Mouse (Mus musculus) hindbrain, postnatal 0 days (tissue): Measurements from ENCODE around the gene Rgp1. TPM values are rescaled to one million over a fixed set of nuclear protein-coding genes. Genes with fewer than 3 reads are reported as not detected.
"Not testable (repeated sequence)": the region's sequence is repeated elsewhere in the genome, so short reads cannot be mapped to it uniquely, and the experiment has no call there.

Source experiments
- ATAC-seq: fragments of 200-750 bp; cut with Nextera tagmentation; 2 replicates; pipeline ENCODE4 v1.8.0; 2017; ENCODE audit warnings: mild to moderate bottlenecking, moderate TSS enrichment, moderate library complexity
- DNase-seq: peaks from one replicate; pipeline ENCODE4 v3.0.0-alpha.2; 2015; ENCODE audit warnings: low spot score
- H3K27ac ChIP-seq: fragments of 300-500 bp; sonication (generic); 2 replicates; pipeline ENCODE4 v1.5.1; 2014; ENCODE audit warnings: mild to moderate bottlenecking
- H3K27me3 ChIP-seq: fragments of 300-500 bp; sonication (generic); 2 replicates; pipeline ENCODE4 v1.6.1; 2014; ENCODE audit warnings: low read length, mixed read lengths; ENCODE audit not compliant: insufficient read depth
- H3K36me3 ChIP-seq: fragments of 300-500 bp; sonication (generic); 2 replicates; pipeline ENCODE4 v1.6.1; 2014; ENCODE audit warnings: low read length, mixed read lengths; ENCODE audit not compliant: insufficient read depth
- H3K4me1 ChIP-seq: fragments of 300-500 bp; sonication (generic); 2 replicates; pipeline ENCODE4 v1.6.1; 2014; ENCODE audit warnings: antibody characterized with exemption, low read length, mixed read lengths; ENCODE audit not compliant: insufficient read depth
- H3K4me2 ChIP-seq: fragments of 300-500 bp; sonication (generic); 2 replicates; pipeline ENCODE4 v1.6.1; 2014; ENCODE audit warnings: low read depth, mild to moderate bottlenecking, low read length, moderate library complexity, mixed read lengths
- H3K4me3 ChIP-seq: fragments of 300-500 bp; sonication (generic); 2 replicates; pipeline ENCODE4 v1.5.1; 2014; ENCODE audit warnings: low read length
- H3K9ac ChIP-seq: fragments of 300-500 bp; sonication (generic); replicated peaks from 2 replicates; pipeline ENCODE4 v1.6.1; 2014; ENCODE audit warnings: mild to moderate bottlenecking, low read length, moderate library complexity, mixed read lengths
- H3K9me3 ChIP-seq: fragments of 300-500 bp; sonication (generic); 2 replicates; pipeline ENCODE4 v1.6.1; 2016; ENCODE audit warnings: low read length, mixed read lengths
- CTCF ChIP-seq: IDR thresholded peaks from 2 replicates; pipeline ENCODE4 v1.5.1; 2016; ENCODE audit warnings: antibody characterized with exemption, control low read depth, low read depth
- WGBS: fragments of 180-500 bp; shearing (Covaris S2); extraction: QIAGEN DNeasy Blood & Tissue Kit; methylation state at CpG from one replicate; pipeline ENCODE4 v1.1.7; 2014; 5-methylcytosine and 5-hydroxymethylcytosine counted together
- polyA plus RNA-seq: library from polyadenylated mRNA; unstranded; fragments of >200 nt; fragmentation: Nextera tagmentation; extraction: Ambion mirVana; gene quantifications from 2 replicates; pipeline ENCODE4 v1.2.1, GENCODE M21; 2015
- total RNA-seq: library from RNA; depleted of rRNA; stranded (reverse); fragments of >200 nt; gene quantifications from 2 replicates; pipeline ENCODE4 v1.2.3, GENCODE M21; 2014

The Rgp1 gene
- total and polyA plus RNA-seq, 2 experiments from 2014 or later: 13.5 to 31.2 TPM

DNA sequence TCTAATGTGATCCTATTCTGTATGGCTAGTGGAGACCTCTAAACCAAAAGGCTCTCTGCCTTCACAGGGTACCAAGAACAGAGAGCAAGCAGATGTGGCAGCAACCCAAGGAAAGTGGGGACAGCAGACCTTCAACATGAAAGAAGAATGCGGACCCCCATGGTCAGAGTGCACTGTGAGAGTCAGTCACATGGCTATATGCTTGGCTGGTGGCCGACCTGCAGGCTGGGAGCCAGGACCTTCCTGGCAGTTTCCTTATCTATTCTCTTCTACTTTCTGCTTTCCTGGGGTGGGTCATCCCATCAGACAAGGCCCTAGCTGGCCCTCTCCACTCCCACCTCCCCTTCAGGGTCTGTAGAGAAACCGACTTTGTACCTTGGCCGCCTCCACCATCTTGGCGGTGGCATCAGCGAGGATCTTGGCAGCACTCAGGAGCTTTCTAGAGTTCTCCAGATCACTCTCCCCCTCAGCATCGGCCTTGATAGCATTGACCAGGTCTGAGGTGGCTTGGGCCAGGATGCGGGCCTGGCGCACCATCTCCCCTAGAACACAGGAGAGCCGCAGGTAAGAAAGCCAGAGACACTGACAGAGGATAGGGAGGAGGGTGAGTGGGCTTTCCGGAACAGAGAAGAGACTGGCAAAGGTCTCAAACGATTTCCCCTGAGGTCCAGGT lies 32.0 kb upstream of the Rgp1 start:
- no peak for ATAC-seq

DNA sequence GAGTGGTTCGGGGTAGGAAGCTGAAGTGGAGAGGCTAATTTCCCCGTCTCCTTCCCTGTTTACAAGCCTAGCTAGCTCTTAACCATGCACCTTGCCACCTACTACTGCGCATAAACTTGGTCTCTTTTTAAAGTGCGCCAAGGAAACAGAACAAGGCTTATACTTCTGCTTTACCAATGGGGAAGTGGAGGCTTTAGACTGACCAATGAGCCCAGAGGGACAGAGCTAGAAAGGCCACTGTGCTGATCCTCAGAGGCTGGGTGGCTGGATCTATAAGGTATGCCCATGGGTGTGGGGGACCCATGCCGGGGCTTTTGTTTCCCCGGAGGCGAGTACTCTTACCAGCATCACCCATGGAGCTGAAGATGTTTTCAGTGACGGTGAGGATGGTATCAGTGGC lies 31.4 kb upstream of the Rgp1 start:
- Histone ChIP-seq H3K4me2 (no peak overlapping the region), H3K27me3 (no peaks in the 10 kb centered on the region), H3K4me1 (no peaks in the 10 kb centered on the region), H3K9me3 (no peaks in the 10 kb centered on the region), H3K36me3 (peaks cover 88% of the 10 kb centered on the region), H3K9ac (no peak overlapping the region), H3K4me3 (no peak overlapping the region), H3K27ac (no peak overlapping the region)
- TF ChIP-seq CTCF: no peak
- DNase-seq: no peak
- no peak for ATAC-seq
- WGBS: 95% methylated on average over 8 of the region's 8 CpGs

More for the DNA sequence above, 32.0 kb upstream of the Rgp1 start:
- Histone ChIP-seq H3K9ac (no peak overlapping the region), H3K27me3 (no peaks in the 10 kb centered on the region), H3K9me3 (no peaks in the 10 kb centered on the region), H3K27ac (no peak overlapping the region), H3K4me2 (no peak overlapping the region), H3K36me3 (peaks cover 93% of the 10 kb centered on the region), H3K4me1 (no peaks in the 10 kb centered on the region), H3K4me3 (no peak overlapping the region)
- WGBS: 88% methylated on average over 12 of the region's 12 CpGs
- no peak for TF ChIP-seq CTCF
- no peak for DNase-seq

DNA sequence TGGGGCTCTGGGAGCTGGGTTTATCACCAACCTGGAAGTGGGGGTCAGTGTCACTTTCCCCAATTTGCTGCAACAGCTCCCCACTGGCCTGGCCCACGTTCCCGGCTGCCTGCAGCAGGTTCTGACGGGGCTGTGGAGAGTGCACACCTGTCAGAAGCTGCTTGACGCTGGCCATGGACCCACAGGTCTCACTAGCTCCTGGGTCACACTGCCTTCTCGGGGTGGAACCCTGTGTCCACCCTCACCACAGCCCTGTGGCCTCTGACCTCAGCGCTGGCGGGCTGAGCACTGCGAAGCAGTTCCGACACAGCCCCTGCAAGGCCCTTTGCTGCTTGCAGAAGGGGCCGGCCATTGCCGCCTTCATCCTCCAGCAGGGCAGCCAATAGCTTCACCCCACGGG lies 29.5 kb upstream of the Rgp1 start:
- WGBS: 96% methylated on average over 12 of the region's 12 CpGs
- ATAC-seq: no peak
- DNase-seq: no peak

DNA sequence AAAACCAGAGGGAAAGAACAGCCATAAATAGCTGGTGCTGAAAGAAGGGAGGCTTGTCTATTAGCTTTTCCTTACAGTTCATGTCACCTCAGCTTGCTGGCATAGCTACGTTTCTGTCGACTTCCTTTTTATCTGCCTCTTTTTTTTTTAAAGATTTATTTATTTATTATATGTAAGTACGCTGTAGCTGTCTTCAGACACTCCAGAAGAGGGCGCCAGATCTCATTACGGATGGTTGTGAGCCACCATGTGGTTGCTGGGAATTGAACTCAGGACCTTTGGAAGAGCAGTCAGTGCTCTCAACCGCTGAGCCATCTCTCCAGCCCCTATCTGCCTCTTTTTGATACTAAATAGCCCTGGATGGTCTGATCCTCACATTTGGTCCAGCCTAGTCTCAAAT lies 26.7 kb upstream of the Rgp1 start:
- H3K9ac ChIP-seq, ATAC-seq, H3K27ac ChIP-seq, H3K9me3 ChIP-seq, H3K4me2 ChIP-seq, H3K27me3 ChIP-seq, H3K4me3 ChIP-seq, DNase-seq, H3K4me1 ChIP-seq: not testable (repeated sequence)
- WGBS: 87% methylated on average over 6 of the region's 6 CpGs
- peaks cover 82% of the 10 kb centered on the region for H3K36me3 ChIP-seq

More for the DNA sequence above, 29.5 kb upstream of the Rgp1 start:
- Histone ChIP-seq H3K27me3 (no peaks in the 10 kb centered on the region), H3K4me2 (no peak overlapping the region), H3K9ac (no peak overlapping the region), H3K36me3 (peaks cover 88% of the 10 kb centered on the region), H3K4me1 (no peaks in the 10 kb centered on the region), H3K9me3 (no peaks in the 10 kb centered on the region), H3K4me3 (no peak overlapping the region), H3K27ac (no peak overlapping the region)
- TF ChIP-seq CTCF: no peak

DNA sequence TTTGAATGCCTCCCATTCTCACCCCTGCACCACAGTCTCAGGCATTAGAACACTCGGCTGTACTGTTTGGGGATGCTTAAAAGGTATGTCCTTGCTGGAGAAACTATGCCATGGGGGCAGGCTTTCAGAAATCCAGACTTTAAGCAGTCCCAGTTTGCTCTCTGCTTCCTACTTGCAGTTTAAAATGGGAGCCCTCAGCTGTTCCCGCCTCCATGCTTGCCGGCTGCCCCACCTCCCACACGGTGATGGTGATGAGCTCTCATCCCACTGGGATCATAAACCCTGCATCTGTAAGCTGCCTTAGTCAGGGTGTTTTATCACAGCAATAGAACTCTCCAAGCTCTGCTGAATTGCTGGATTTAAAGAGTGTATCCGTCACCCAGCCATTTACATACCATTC lies 26.1 kb upstream of the Rgp1 start:
- ATAC-seq (no peak), DNase-seq (no peak)
- H3K4me1 ChIP-seq: no peaks in the 10 kb centered on the region
- H3K36me3 ChIP-seq: peaks cover 78% of the 10 kb centered on the region
- WGBS: 93% methylated on average over 5 of the region's 5 CpGs
- H3K27me3 ChIP-seq: no peaks in the 10 kb centered on the region
- no peak overlapping the region for H3K27ac ChIP-seq
- H3K9me3 ChIP-seq: no peaks in the 10 kb centered on the region
- TF ChIP-seq CTCF: no peak
- H3K4me2 ChIP-seq: no peak overlapping the region
- H3K9ac ChIP-seq: no peak overlapping the region
- H3K4me3 ChIP-seq: no peak overlapping the region

DNA sequence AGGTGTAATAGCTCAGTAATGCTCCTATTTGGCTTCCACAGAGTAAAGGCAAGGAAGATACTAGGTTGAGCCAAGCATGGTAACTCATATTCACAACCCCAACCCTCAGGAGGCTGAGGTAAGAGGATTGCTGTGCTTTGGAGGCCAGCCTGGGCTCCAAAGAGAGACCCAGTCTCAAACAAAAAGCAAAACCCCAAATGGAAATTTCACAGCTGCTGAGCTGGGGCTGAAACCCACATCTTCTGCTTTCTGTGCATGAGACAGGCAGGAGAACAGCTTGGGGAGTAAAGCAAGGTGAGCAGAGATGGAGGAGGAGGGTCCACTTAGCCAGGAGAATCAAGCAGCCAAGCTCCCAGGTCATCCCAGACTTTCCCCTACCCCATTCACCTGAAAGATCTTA lies 24.6 kb upstream of the Rgp1 start:
- H3K9ac ChIP-seq: no peak overlapping the region
- H3K4me3 ChIP-seq: no peak overlapping the region
- DNase-seq: no peak
- H3K9me3 ChIP-seq: no peaks in the 10 kb centered on the region
- H3K4me1 ChIP-seq: no peaks in the 10 kb centered on the region
- no peaks in the 10 kb centered on the region for H3K27me3 ChIP-seq
- no peak overlapping the region for H3K4me2 ChIP-seq
- H3K36me3 ChIP-seq: peaks cover 68% of the 10 kb centered on the region
- H3K27ac ChIP-seq: no peak overlapping the region
- no peak for ATAC-seq
- no peak for TF ChIP-seq CTCF

DNA sequence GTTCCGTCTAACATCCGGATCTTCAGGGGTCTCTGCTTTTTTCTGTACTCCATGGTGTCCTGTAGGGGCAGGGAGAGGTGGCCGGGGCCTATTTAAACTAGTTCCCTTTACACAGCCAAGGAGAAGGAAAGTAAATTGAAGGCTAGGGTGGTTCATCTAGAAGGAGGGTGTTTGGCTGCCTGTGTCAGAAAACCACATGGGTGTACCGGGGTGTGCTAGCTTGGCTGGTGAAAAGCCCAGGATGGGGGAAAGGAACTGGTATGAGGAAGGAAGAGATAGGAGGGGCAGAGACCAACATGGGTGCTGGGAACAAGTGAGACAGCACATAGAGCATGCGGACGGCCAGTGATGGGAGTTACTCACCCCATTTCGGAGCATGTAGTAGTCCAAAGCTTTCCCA lies 22.6 kb upstream of the Rgp1 start:
- no peak for ATAC-seq
- Histone ChIP-seq H3K4me1 (peaks cover 7% of the 10 kb centered on the region), H3K27me3 (no peaks in the 10 kb centered on the region), H3K9me3 (no peaks in the 10 kb centered on the region), H3K4me3 (no peak overlapping the region), H3K9ac (no peak overlapping the region), H3K4me2 (no peak overlapping the region), H3K36me3 (peaks cover 48% of the 10 kb centered on the region), H3K27ac (no peak overlapping the region)
- WGBS: 97% methylated on average over 7 of the region's 7 CpGs
- TF ChIP-seq CTCF: no peak
- DNase-seq: no peak
